Mouse (Mus musculus) T-helper 2 cell (primary cell): ENCODE data around the gene Galnt17.

Source experiments
- in situ Hi-C: fragments of 300-600 bp; cut with MboI, MseI; formaldehyde crosslinking; loops from one replicate; pipeline ENCODE4 v1.15.1; 2025; ENCODE audit warnings: high pct_unique_total_duplicates

Gene Galnt17

GRCm38 (mm10) chr5:131134809-131135208 lies 173.5 kb downstream of the Galnt17 start:
- in situ Hi-C loops: no loop called here

- in situ Hi-C loops: no loop called here
Measured at GRCm38 (mm10) chr5:131120296-131120840, 187.9 kb downstream of the Galnt17 start.

GRCm38 (mm10) chr5:131119896-131120295 lies 188.4 kb downstream of the Galnt17 start:
- in situ Hi-C loops: no loop called here

- in situ Hi-C loops: no loop called here
Measured at GRCm38 (mm10) chr5:131117391-131118040, 190.8 kb downstream of the Galnt17 start.

GRCm38 (mm10) chr5:131113850-131114470 lies 194.3 kb downstream of the Galnt17 start:
- in situ Hi-C loops: no loop called here

- in situ Hi-C loops: no loop called here
Measured at GRCm38 (mm10) chr5:131107188-131107587, 201.1 kb downstream of the Galnt17 start.

- in situ Hi-C loops: no loop called here
Measured at GRCm38 (mm10) chr5:131096824-131097223, 211.5 kb downstream of the Galnt17 start.

- in situ Hi-C loops: no loop called here
Measured at GRCm38 (mm10) chr5:131095635-131096034, 212.7 kb downstream of the Galnt17 start.

GRCm38 (mm10) chr5:131094771-131095170 lies 213.5 kb downstream of the Galnt17 start:
- in situ Hi-C loops: no loop called here

GRCm38 (mm10) chr5:131094138-131094537 lies 214.2 kb downstream of the Galnt17 start:
- in situ Hi-C loops: no loop called here

GRCm38 (mm10) chr5:131089876-131090275 lies 218.4 kb downstream of the Galnt17 start:
- in situ Hi-C loops: no loop called here

GRCm38 (mm10) chr5:131088866-131089265 lies 219.4 kb downstream of the Galnt17 start:
- in situ Hi-C loops: no loop called here

- in situ Hi-C loops: no loop called here
Measured at GRCm38 (mm10) chr5:131083072-131083657, 225.1 kb downstream of the Galnt17 start.

- in situ Hi-C loops: no loop called here
Measured at GRCm38 (mm10) chr5:131077682-131078081, 230.6 kb downstream of the Galnt17 start.

GRCm38 (mm10) chr5:131075795-131076194 lies 232.5 kb downstream of the Galnt17 start:
- in situ Hi-C loops: no loop called here

- in situ Hi-C loops: no loop called here
Measured at GRCm38 (mm10) chr5:131074295-131074694, 234.0 kb downstream of the Galnt17 start.

- in situ Hi-C loops: no loop called here
Measured at GRCm38 (mm10) chr5:131065174-131065573, 243.1 kb downstream of the Galnt17 start.

GRCm38 (mm10) chr5:131048505-131048904 lies 259.8 kb downstream of the Galnt17 start:
- in situ Hi-C loops: no loop called here

- in situ Hi-C loops: no loop called here
Measured at GRCm38 (mm10) chr5:131043130-131043529, 265.2 kb downstream of the Galnt17 start.

GRCm38 (mm10) chr5:131040441-131040840 lies 267.9 kb downstream of the Galnt17 start:
- in situ Hi-C loops: no loop called here

- in situ Hi-C loops: no loop called here
Measured at GRCm38 (mm10) chr5:131039611-131040313, 268.5 kb downstream of the Galnt17 start.

GRCm38 (mm10) chr5:131024506-131024905 lies 283.8 kb downstream of the Galnt17 start:
- in situ Hi-C loops: no loop called here
